Mouse (Mus musculus): ENCODE measurements at regions not wholly inside any gene's neighbourhood (a gene's known extent, or its start where the extent isn't known, plus 50 kb on each side); places are given as distances from the start of the nearest gene placed in this dataset.

GRCm38 (mm10) chr10:43749496-43750110 is 151.9 kb downstream of the Qrsl1 start:
- TF ChIP-seq EP300 (IDR thresholded peaks at IDR 0.05; ENCODE audit: low read depth) (no peak), CTCF (IDR thresholded peaks at IDR 0.05; ENCODE audit: low read depth) (no peak)
